Mouse (Mus musculus): ENCODE results near the gene Mettl9.

GRCm38 (mm10) chr7:121090748-121091147 lies 56.5 kb downstream of the Mettl9 start:
- no peak for TF ChIP-seq POLR2A (IDR thresholded peaks at IDR 0.05; ENCODE audit: insufficient read depth, low read depth, low read length)
- no peak for TF ChIP-seq CTCF (IDR thresholded peaks at IDR 0.05)
